Mouse (Mus musculus) heart, postnatal 25 days (tissue): ENCODE results near the gene Ms4a4c. TPM values are rescaled to one million over a fixed set of nuclear protein-coding genes. Genes with fewer than 3 reads are reported as not detected.
"Not testable (repeated sequence)": the region's sequence is repeated elsewhere in the genome, so short reads cannot be mapped to it uniquely, and the experiment has no call there.

Experiments used
- DNase-seq: peaks from one replicate; pipeline ENCODE4 v3.0.0; 2022; ENCODE audit warnings: low spot score
- intact Hi-C: fragments of 180-260 bp; cut with DNase I; formaldehyde crosslinking; loops from one replicate; pipeline ENCODE4 v1.15.1; 2025
- total RNA-seq, 2 experiments: library from RNA; stranded (reverse); gene quantifications; 2 replicates each; pipeline ENCODE4 v1.2.3; 2021

Ms4a4c gene
- total RNA-seq, 2 experiments from 2014 or later: not detected

DNA sequence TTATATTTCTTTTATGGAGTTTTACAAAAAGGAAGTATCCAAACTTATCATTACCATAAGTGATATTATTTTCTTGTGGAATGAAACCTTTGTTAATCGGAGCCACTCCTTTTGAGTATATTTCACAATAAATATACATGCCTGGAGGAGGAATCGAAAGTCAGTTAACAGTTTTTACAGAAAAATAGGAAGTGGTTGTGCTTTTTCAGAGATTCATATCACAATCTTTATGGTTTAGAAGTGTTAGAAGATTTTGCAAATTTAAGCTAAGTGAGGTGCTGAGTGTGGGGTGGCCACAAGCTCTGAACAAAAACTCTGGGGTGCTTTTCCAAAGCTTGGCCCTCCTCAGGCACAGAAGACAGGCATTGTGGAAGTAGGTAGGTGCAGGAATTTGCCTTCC is 42.7 kb downstream of the Ms4a4c start:
- DNase-seq: no peak
- intact Hi-C loops: no loop called here

DNA sequence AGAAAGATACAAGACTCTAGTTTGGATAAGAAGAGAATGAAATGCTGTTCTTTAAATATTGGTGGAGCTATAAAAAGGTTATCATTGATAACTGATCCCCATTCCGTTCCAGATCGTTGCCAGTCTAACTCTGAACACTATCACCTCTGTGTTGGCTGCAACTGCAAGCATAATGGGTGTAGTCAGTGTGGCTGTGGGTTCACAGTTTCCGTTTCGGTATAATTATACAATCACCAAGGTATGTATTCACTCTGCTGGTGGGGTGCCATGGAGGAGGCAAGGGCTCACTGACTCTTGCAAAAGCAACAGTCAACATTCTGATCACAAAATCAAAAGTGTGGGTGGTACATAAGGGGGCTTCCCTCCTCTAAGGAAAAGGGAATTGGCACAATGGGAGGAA is 54.5 kb downstream of the Ms4a4c start:
- intact Hi-C loops: not testable (repeated sequence)

DNA sequence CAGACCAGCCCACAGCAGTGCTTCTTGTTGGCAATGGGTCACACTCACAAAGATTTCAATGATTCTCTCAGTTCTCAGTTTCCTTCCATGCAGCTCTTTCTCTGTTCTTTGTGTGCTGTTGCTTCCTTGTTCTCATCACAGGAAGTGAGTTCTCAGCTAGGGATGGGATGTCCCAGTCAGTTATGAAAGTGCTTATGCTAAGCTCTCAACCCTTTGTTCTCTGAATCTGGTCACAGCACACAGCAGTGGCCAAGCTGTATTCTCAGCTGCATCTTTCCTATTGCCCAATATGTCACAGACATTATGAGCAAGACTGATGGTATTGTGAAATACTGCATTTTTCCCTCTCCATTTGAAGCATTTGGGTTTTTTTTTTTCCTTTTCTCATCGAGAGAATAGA is 60.2 kb downstream of the Ms4a4c start:
- intact Hi-C loops, DNase-seq: not testable (repeated sequence)

More for the DNA sequence above, 54.5 kb downstream of the Ms4a4c start:
- not testable (repeated sequence) for DNase-seq

DNA sequence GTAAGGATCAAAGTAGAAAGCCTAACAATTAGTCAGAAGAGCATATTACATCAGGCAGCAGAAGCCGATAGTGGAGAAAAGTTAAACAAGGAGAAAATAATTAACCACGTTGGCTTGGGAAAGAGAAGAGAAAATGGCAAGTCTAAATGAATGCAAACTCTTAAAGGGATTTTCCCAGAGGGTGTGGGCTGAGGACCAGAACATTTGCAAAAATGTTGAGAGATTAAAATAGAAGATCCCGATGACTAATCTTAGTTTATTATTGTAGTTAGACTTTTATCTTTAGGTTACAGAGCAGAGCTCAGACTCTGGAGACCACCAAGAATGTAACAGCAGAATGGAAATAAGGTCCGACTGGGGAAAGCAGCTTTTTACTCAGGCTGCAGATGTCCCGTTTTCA is 61.9 kb downstream of the Ms4a4c start:
- intact Hi-C loops: no loop called here
- DNase-seq: no peak

DNA sequence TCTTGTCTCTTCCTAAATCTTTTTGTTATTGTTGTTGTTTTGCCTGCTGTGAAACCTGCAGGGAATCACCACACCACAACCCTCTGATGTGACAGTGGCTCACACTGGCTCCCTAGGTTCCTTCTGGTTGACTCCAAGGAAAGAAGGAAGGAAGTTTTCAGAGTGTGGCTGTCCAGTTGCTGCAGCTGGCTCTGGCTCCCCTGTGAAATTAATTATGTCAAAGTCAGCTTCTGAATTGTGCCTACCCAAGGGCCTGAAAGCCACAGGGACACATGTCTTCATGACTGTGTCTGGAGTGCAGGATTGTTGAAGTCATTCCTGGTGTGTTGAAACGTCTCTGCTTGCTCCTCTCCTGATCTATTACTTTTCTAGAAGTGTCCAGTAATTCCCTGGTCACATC is 63.8 kb downstream of the Ms4a4c start:
- DNase-seq, intact Hi-C loops: not testable (repeated sequence)

DNA sequence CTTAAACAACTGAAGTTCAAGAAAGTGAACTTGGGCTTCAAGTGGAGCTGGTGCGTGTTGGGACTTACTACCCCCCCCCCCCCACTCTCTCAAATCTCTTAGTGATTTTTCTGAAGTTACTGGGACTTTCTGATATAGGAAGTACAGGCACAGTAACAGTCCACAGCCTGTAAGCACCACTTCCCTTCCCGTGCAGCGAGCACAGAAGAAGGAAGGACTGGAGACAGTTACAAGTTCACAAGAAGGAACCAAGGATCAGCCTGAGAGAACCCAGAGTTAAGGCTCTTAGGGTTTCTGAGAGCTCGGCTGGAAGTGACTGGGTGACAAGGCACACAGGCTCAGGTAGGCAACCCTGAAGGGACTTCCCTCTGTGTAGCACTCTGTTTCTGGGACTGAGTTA is 64.6 kb downstream of the Ms4a4c start, which contains the start of gene Ms4a6c:
Gene Ms4a6c, plus strand, starts transcription at position 152 of the 400 bp plus-strand sequence.
- intact Hi-C loops, DNase-seq: not testable (repeated sequence)

Other genes with a start within 250 kb of the Ms4a4c start
- not detected for gene 1700025F22Rik, start 239.4 kb upstream of the Ms4a4c start, total RNA-seq
- not detected for gene Ms4a13, start 208.0 kb upstream of the Ms4a4c start, total RNA-seq
- not detected for gene Ms4a12, start 172.3 kb upstream of the Ms4a4c start, total RNA-seq
- gene Ms4a1, start 138.5 kb upstream of the Ms4a4c start, total RNA-seq: under 1 TPM; 0.49 to 0.67 TPM
- not detected for gene Ms4a5, start 120.9 kb upstream of the Ms4a4c start, total RNA-seq
- under 1 TPM; 0.10 to 0.22 TPM for gene Ms4a14, start 90.3 kb upstream of the Ms4a4c start, total RNA-seq
- gene Ms4a7, start 68.6 kb upstream of the Ms4a4c start, total RNA-seq: 1 to 10 TPM in 1 of 2 experiments, under 1 TPM in 1; 0.73 to 2.2 TPM
- 1 to 10 TPM; 4.8 to 7.8 TPM for gene Ms4a4a, start 29.2 kb upstream of the Ms4a4c start, total RNA-seq
- gene Ms4a4b, start 38.8 kb downstream of the Ms4a4c start, total RNA-seq: under 1 TPM; 0.36 to 0.56 TPM
- 10 to 100 TPM in 1 of 2 experiments, 1 to 10 TPM in 1; 8.9 to 10.1 TPM for gene Ms4a6c, start 64.6 kb downstream of the Ms4a4c start, total RNA-seq
- gene Gm8369, start 81.2 kb downstream of the Ms4a4c start, total RNA-seq: not detected
- gene Ms4a6b, start 111.7 kb downstream of the Ms4a4c start, total RNA-seq: 1 to 10 TPM; 5.7 to 6.1 TPM
- gene Ms4a4d, start 132.0 kb downstream of the Ms4a4c start, total RNA-seq: 10 to 100 TPM in 1 of 2 experiments, 1 to 10 TPM in 1; 5.6 to 10.3 TPM
- 1 to 10 TPM; 2.8 to 3.4 TPM for gene Ms4a6d, start 200.1 kb downstream of the Ms4a4c start, total RNA-seq
- under 1 TPM in 1 of 2 experiments, not detected in 1; 0.20 TPM for gene Ms4a2, start 218.9 kb downstream of the Ms4a4c start, total RNA-seq
- gene Ms4a3, start 236.1 kb downstream of the Ms4a4c start, total RNA-seq: not detected